Mouse (Mus musculus): ENCODE results near the gene Hdac9.

Hdac9 gene

GRCm38 (mm10) chr12:34248193-34249121 lies 668.4 kb downstream of the Hdac9 start:
- in situ Hi-C loops (cut with MboI, MseI) = no loop called here

- in situ Hi-C loops (cut with MboI, MseI) = no loop called here
These were observed 678.1 kb downstream of the Hdac9 start for GRCm38 (mm10) chr12:34238796-34239195.

GRCm38 (mm10) chr12:34231621-34232150 lies 685.2 kb downstream of the Hdac9 start:
- in situ Hi-C loops (cut with MboI, MseI) = no loop called here

- in situ Hi-C loops (cut with MboI, MseI) = no loop called here
These were observed 692.4 kb downstream of the Hdac9 start for GRCm38 (mm10) chr12:34224505-34224904.

- in situ Hi-C loops (cut with MboI, MseI) = no loop called here
These were observed 695.9 kb downstream of the Hdac9 start for GRCm38 (mm10) chr12:34221014-34221413.

GRCm38 (mm10) chr12:34220051-34220926 lies 696.6 kb downstream of the Hdac9 start:
- in situ Hi-C loops (cut with MboI, MseI) = no loop called here

GRCm38 (mm10) chr12:34218561-34218960 lies 698.3 kb downstream of the Hdac9 start:
- in situ Hi-C loops (cut with MboI, MseI) = no loop called here

GRCm38 (mm10) chr12:34215023-34216020 lies 701.6 kb downstream of the Hdac9 start:
- in situ Hi-C loops (cut with MboI, MseI) = no loop called here

GRCm38 (mm10) chr12:34212162-34212561 lies 704.7 kb downstream of the Hdac9 start:
- in situ Hi-C loops (cut with MboI, MseI) = no loop called here

GRCm38 (mm10) chr12:34201471-34201870 lies 715.4 kb downstream of the Hdac9 start:
- in situ Hi-C loops (cut with MboI, MseI) = no loop called here

GRCm38 (mm10) chr12:34200030-34200446 lies 716.9 kb downstream of the Hdac9 start:
- in situ Hi-C loops (cut with MboI, MseI) = no loop called here

- in situ Hi-C loops (cut with MboI, MseI) = no loop called here
These were observed 721.6 kb downstream of the Hdac9 start for GRCm38 (mm10) chr12:34195155-34195828.

GRCm38 (mm10) chr12:34194116-34194515 lies 722.8 kb downstream of the Hdac9 start:
- in situ Hi-C loops (cut with MboI, MseI) = no loop called here

- in situ Hi-C loops (cut with MboI, MseI) = no loop called here
These were observed 725.6 kb downstream of the Hdac9 start for GRCm38 (mm10) chr12:34191246-34191645.

- in situ Hi-C loops (cut with MboI, MseI) = no loop called here
These were observed 738.0 kb downstream of the Hdac9 start for GRCm38 (mm10) chr12:34178931-34179330.

GRCm38 (mm10) chr12:34176790-34177189 lies 740.1 kb downstream of the Hdac9 start:
- in situ Hi-C loops (cut with MboI, MseI) = no loop called here

- in situ Hi-C loops (cut with MboI, MseI) = no loop called here
These were observed 743.9 kb downstream of the Hdac9 start for GRCm38 (mm10) chr12:34173036-34173435.

GRCm38 (mm10) chr12:34170601-34171000 lies 746.3 kb downstream of the Hdac9 start:
- in situ Hi-C loops (cut with MboI, MseI) = no loop called here

GRCm38 (mm10) chr12:34165674-34166073 lies 751.2 kb downstream of the Hdac9 start:
- in situ Hi-C loops (cut with MboI, MseI) = no loop called here

GRCm38 (mm10) chr12:34156301-34156700 lies 760.6 kb downstream of the Hdac9 start:
- in situ Hi-C loops (cut with MboI, MseI) = no loop called here

Measured in T-helper 2 cell (primary cell).